Mouse (Mus musculus) neural tube, embryonic 12.5 days (tissue): ENCODE data around the gene Lrriq4. TPM values are rescaled to one million over a fixed set of nuclear protein-coding genes. Genes with fewer than 3 reads are reported as not detected.

Experiments used
- polyA plus RNA-seq: library from polyadenylated mRNA; unstranded; fragments of >200 nt; fragmentation: Nextera tagmentation; extraction: Ambion mirVana; gene quantifications from 2 replicates; pipeline ENCODE4 v1.2.1, GENCODE M21; 2016

Gene Lrriq4
- polyA plus RNA-seq, 1 experiment from 2014 or later, result not detected

Other genes starting within 250 kb of the Lrriq4 start
- gene Mecom, start 96.5 kb upstream of the Lrriq4 start, polyA plus RNA-seq, result 16.1 and 18.4 TPM in 2 replicates
- 0.19 TPM in 1 of 2 replicates, not detected in the other for gene Actrt3, start 44.6 kb upstream of the Lrriq4 start, polyA plus RNA-seq
- gene Mynn, start 42.4 kb upstream of the Lrriq4 start, polyA plus RNA-seq, result 34.6 and 38.8 TPM in 2 replicates
- 0.92 and 1.6 TPM in 2 replicates for gene Lrrc34, start 3.4 kb downstream of the Lrriq4 start, polyA plus RNA-seq
- not detected in 2 replicates for gene Lrrc31, start 55.3 kb downstream of the Lrriq4 start, polyA plus RNA-seq
- gene Samd7, start 101.8 kb downstream of the Lrriq4 start, polyA plus RNA-seq, result not detected in 2 replicates
- 84.1 and 87.4 TPM in 2 replicates for gene Sec62, start 148.4 kb downstream of the Lrriq4 start, polyA plus RNA-seq
- gene Gpr160, start 211.4 kb downstream of the Lrriq4 start, polyA plus RNA-seq, result 1.4 and 1.9 TPM in 2 replicates